Mouse (Mus musculus) CH12.LX (cell line): ENCODE results near the gene C1ra. TPM values are rescaled to one million over a fixed set of nuclear protein-coding genes. Genes with fewer than 3 reads are reported as not detected.
"Not testable (repeated sequence)": the region's sequence is repeated elsewhere in the genome, so short reads cannot be mapped to it uniquely, and the experiment has no call there.

Experiments
- DNase-seq: peaks from one replicate; pipeline ENCODE4 v3.0.0-alpha.2; 2013; ENCODE audit errors: extremely low read depth
- H3K27ac ChIP-seq: 2 replicates; pipeline ENCODE4 v1.5.1; 2012; ENCODE audit warnings: low read depth, mild to moderate bottlenecking, control low read depth, moderate library complexity; ENCODE audit not compliant: insufficient read depth
- H3K27me3 ChIP-seq: replicated peaks from 2 replicates; pipeline ENCODE3; 2012; ENCODE audit warnings: inconsistent platforms
- H3K36me3 ChIP-seq, 2 experiments: replicated peaks in 1 of 2; 2 replicates each; pipeline versions ENCODE3 to v1.6.1; 2012; ENCODE audit warnings: inconsistent platforms in 1 of 2, low read length in 1 of 2, mild to moderate bottlenecking in 1 of 2, mixed read lengths in 1 of 2, moderate library complexity in 1 of 2; ENCODE audit not compliant: control insufficient read depth in 1 of 2, insufficient read depth in 1 of 2
- H3K4me1 ChIP-seq, 2 experiments: 2 replicates each; pipeline ENCODE4 v1.6.1; 2012; ENCODE audit warnings: inconsistent platforms in 1 of 2, moderate library complexity in 1 of 2; ENCODE audit not compliant: insufficient read depth in 2 of 2, control insufficient read depth in 1 of 2
- H3K4me2 ChIP-seq: 2 replicates; pipeline ENCODE4 v1.6.1; 2012; ENCODE audit warnings: low read depth, mild to moderate bottlenecking, control low read depth; ENCODE audit not compliant: poor library complexity, insufficient read depth, severe bottlenecking
- H3K4me3 ChIP-seq, 3 experiments: fragments of 150-350 bp in 1 of 3; sonication (generic) in 1 of 3; replicated peaks in 1 of 3; 2 replicates each; pipeline versions ENCODE3 to v1.5.1; 2011 to 2012; ENCODE audit warnings: low read depth in 2 of 3, low read length in 2 of 3, mild to moderate bottlenecking in 2 of 3, moderate library complexity in 2 of 3, control low read depth in 1 of 3, improper control_type of control experiment in 1 of 3, inconsistent platforms in 1 of 3, mixed read lengths in 1 of 3; ENCODE audit not compliant: poor library complexity in 1 of 3
- H3K79me2 ChIP-seq: replicated peaks from 2 replicates; pipeline ENCODE4 v1.6.1; 2012; ENCODE audit warnings: mild to moderate bottlenecking, moderate library complexity; ENCODE audit not compliant: control insufficient read depth, poor library complexity, insufficient read depth, severe bottlenecking; ENCODE audit errors: extremely low read depth
- H3K9ac ChIP-seq: 2 replicates; pipeline ENCODE4 v1.6.1; 2012; ENCODE audit warnings: low read depth, mild to moderate bottlenecking, control low read depth, moderate library complexity; ENCODE audit not compliant: insufficient read depth
- H3K9me3 ChIP-seq: replicated peaks from 2 replicates; pipeline ENCODE3; 2012; ENCODE audit warnings: low read length, inconsistent platforms, mixed read lengths
- BHLHE40 ChIP-seq: IDR thresholded peaks from 2 replicates; pipeline ENCODE4 v1.6.1; 2011; ENCODE audit warnings: mild to moderate bottlenecking, low read depth, low read length, improper control_type of control experiment
- CHD2 ChIP-seq: IDR thresholded peaks from 2 replicates; pipeline ENCODE4 v1.6.1; 2011; ENCODE audit warnings: low read length, improper control_type of control experiment
- CTCF ChIP-seq, 2 experiments: IDR thresholded peaks in 1 of 2; conservative IDR thresholded peaks in 1 of 2; 2 replicates each; pipeline ENCODE4 v1.5.1; 2011 to 2012; ENCODE audit warnings: low read depth in 2 of 2, low read length in 2 of 2, improper control_type of control experiment in 1 of 2, inconsistent platforms in 1 of 2, mild to moderate bottlenecking in 1 of 2, moderate library complexity in 1 of 2
- ELF1 ChIP-seq: IDR thresholded peaks from 2 replicates; pipeline ENCODE4 v1.6.1; 2014; ENCODE audit warnings: low read depth, mild to moderate bottlenecking, inconsistent platforms, low read length, improper control_type of control experiment
- GABPA ChIP-seq: IDR thresholded peaks from 2 replicates; pipeline ENCODE4 v1.6.1; 2012; ENCODE audit warnings: low read depth, low read length, improper control_type of control experiment, inconsistent platforms; ENCODE audit not compliant: insufficient replicate concordance
- HCFC1 ChIP-seq: IDR thresholded peaks from 2 replicates; pipeline ENCODE4 v1.6.1; 2012; ENCODE audit warnings: low read depth, mild to moderate bottlenecking, inconsistent platforms, low read length, improper control_type of control experiment
- IRF4 ChIP-seq: IDR thresholded peaks from 2 replicates; pipeline ENCODE4 v1.6.1; 2014; ENCODE audit warnings: low read depth, mild to moderate bottlenecking, inconsistent platforms, low read length, improper control_type of control experiment
- MAX ChIP-seq: IDR thresholded peaks from 2 replicates; pipeline ENCODE4 v1.6.1; 2011; ENCODE audit warnings: low read length, improper control_type of control experiment
- MAZ ChIP-seq: IDR thresholded peaks from 2 replicates; pipeline ENCODE4 v1.6.1; 2012; ENCODE audit warnings: low read depth, mild to moderate bottlenecking, inconsistent platforms, low read length, improper control_type of control experiment, moderate library complexity
- MYC ChIP-seq: IDR thresholded peaks from 2 replicates; pipeline ENCODE4 v1.6.1; 2011; ENCODE audit warnings: low read depth, mild to moderate bottlenecking, improper control_type of control experiment, low read length
- NELFE ChIP-seq: IDR thresholded peaks from 2 replicates; pipeline ENCODE4 v1.6.1; 2011; ENCODE audit warnings: low read depth, low read length, improper control_type of control experiment
- PAX5 ChIP-seq: IDR thresholded peaks from 2 replicates; pipeline ENCODE4 v1.6.1; 2012; ENCODE audit warnings: low read length, inconsistent platforms, mixed read lengths
- POLR2A ChIP-seq: IDR thresholded peaks from 2 replicates; pipeline ENCODE4 v1.6.1; 2011; ENCODE audit warnings: low read depth, mild to moderate bottlenecking, improper control_type of control experiment, low read length
- RAD21 ChIP-seq: IDR thresholded peaks from 2 replicates; pipeline ENCODE4 v1.6.1; 2011; ENCODE audit warnings: low read depth, mild to moderate bottlenecking, low read length, improper control_type of control experiment, moderate library complexity
- RCOR1 ChIP-seq: conservative IDR thresholded peaks from 2 replicates; pipeline ENCODE4 v1.6.1; 2012; ENCODE audit warnings: low read depth, mild to moderate bottlenecking, inconsistent platforms, low read length, improper control_type of control experiment
- SIN3A ChIP-seq: IDR thresholded peaks from 2 replicates; pipeline ENCODE4 v1.6.1; 2012; ENCODE audit warnings: low read length, improper control_type of control experiment, inconsistent platforms
- SMC3 ChIP-seq: IDR thresholded peaks from 2 replicates; pipeline ENCODE4 v1.6.1; 2011; ENCODE audit warnings: low read depth, low read length, improper control_type of control experiment
- TBP ChIP-seq: conservative IDR thresholded peaks from 2 replicates; pipeline ENCODE4 v1.6.1; 2011; ENCODE audit warnings: low read depth, low read length, improper control_type of control experiment
- UBTF ChIP-seq: IDR thresholded peaks from 2 replicates; pipeline ENCODE4 v1.6.1; 2012; ENCODE audit warnings: low read depth, mild to moderate bottlenecking, inconsistent platforms, low read length, improper control_type of control experiment, moderate library complexity
- USF1 ChIP-seq: IDR thresholded peaks from 2 replicates; pipeline ENCODE4 v1.6.1; 2014; ENCODE audit warnings: low read depth, mild to moderate bottlenecking, inconsistent platforms, low read length, improper control_type of control experiment
- ZC3H11A ChIP-seq: IDR thresholded peaks from 2 replicates; pipeline ENCODE4 v1.6.1; 2012; ENCODE audit warnings: low read depth, mild to moderate bottlenecking, inconsistent platforms, low read length, improper control_type of control experiment
- ZMIZ1 ChIP-seq: IDR thresholded peaks from 2 replicates; pipeline ENCODE4 v1.6.1; 2012; ENCODE audit warnings: low read depth, mild to moderate bottlenecking, inconsistent platforms, low read length, improper control_type of control experiment
- ZNF384 ChIP-seq: IDR thresholded peaks from 2 replicates; pipeline ENCODE4 v1.6.1; 2012; ENCODE audit warnings: low read depth, low read length, improper control_type of control experiment, inconsistent platforms
- dilution Hi-C: fragments of 300-500 bp; cut with MboI; formaldehyde crosslinking; loops from 2 replicates; pipeline ENCODE4 v1.14.3; 2020; ENCODE audit warnings: low sequenced_read_pairs; ENCODE audit not compliant: extremely low pct_unique_long_range_greater_than_20kb, extremely low pct_ligation_motif_present
- in situ Hi-C: fragments of 300-500 bp; cut with MboI; formaldehyde crosslinking; loops from 3 replicates; pipeline ENCODE4 v1.14.3; 2019; ENCODE audit warnings: low sequenced_read_pairs, low pct_ligation_motif_present, low pct_unique_long_range_greater_than_20kb, mixed read lengths
- polyA plus RNA-seq: library from polyadenylated mRNA; unstranded; fragments of >175 nt; gene quantifications from 2 replicates; pipeline ENCODE4 v1.2.1, GENCODE M21; 2012; ENCODE audit warnings: low read depth; ENCODE audit not compliant: insufficient read length
- total RNA-seq, 2 experiments: library from RNA; depleted of rRNA; stranded (reverse); fragments of 300-350 nt in 1 of 2; fragments of >200 nt in 1 of 2; gene quantifications; 2 replicates each; pipeline ENCODE4 v1.2.3; 2012 to 2014

Gene C1ra
- total and polyA plus RNA-seq, 3 experiments: 8.4 to 21.9 (median 19.8) TPM

- no peak overlapping the region for H3K9ac ChIP-seq
- H3K4me2 ChIP-seq: no peak overlapping the region
These were observed 31.9 kb upstream of the C1ra start for GRCm38 (mm10) chr6:124480295-124480694.

GRCm38 (mm10) chr6:124481571-124481970, 30.6 kb upstream of the C1ra start:
- H3K4me3 ChIP-seq: no peak overlapping the region
- H3K9ac ChIP-seq: 0 out of 2 replicates have a peak overlapping the region, but pooled peaks have one; percentile 34
- peaks cover 15 to 41% of the 10 kb centered on the region in 2 experiments for H3K4me1 ChIP-seq
- H3K36me3 ChIP-seq: no peaks in the 10 kb centered on the region
- H3K9me3 ChIP-seq: no peaks in the 10 kb centered on the region
- TF ChIP-seq BHLHE40: no peak
- TF ChIP-seq POLR2A: no peak
- TF ChIP-seq MAX: no peak
- no peak for TF ChIP-seq CHD2
- no peak for TF ChIP-seq IRF4
- TF ChIP-seq MAZ: no peak
- peak; percentile 49 to 81 for TF ChIP-seq CTCF (conservative IDR thresholded peaks at IDR 0.05 in 1 of 2, IDR thresholded peaks at IDR 0.05 in 1 of 2; ENCODE audit: low read depth in 2 of 2, low read length in 2 of 2)
- TF ChIP-seq MYC: peak; percentile 50; the same call in 1 of the 2 replicates
- TF ChIP-seq RAD21: peak; percentile 41
- no peak for TF ChIP-seq SIN3A
- TF ChIP-seq ELF1: no peak
- TF ChIP-seq ZMIZ1: no peak
- TF ChIP-seq UBTF: no peak
- TF ChIP-seq SMC3: peak; percentile 67
- in situ Hi-C loops: no loop called here
- dilution Hi-C loops: no loop called here
- H3K27ac ChIP-seq: no peak overlapping the region
- H3K79me2 ChIP-seq: no peaks in the 10 kb centered on the region
- H3K27me3 ChIP-seq: peaks cover 13% of the 10 kb centered on the region
- H3K4me2 ChIP-seq: peak overlapping the region; percentile 40; the same call in 1 of the 2 replicates
- DNase-seq: peak; percentile 67

More at GRCm38 (mm10) chr6:124480295-124480694, 31.9 kb upstream of the C1ra start:
- no peak overlapping the region for H3K4me3 ChIP-seq
- dilution Hi-C loops: no loop called here
- no peak overlapping the region for H3K27ac ChIP-seq
- peak; percentile 69 for DNase-seq
- H3K4me1 ChIP-seq: peaks cover 15 to 41% of the 10 kb centered on the region in 2 experiments
- in situ Hi-C loops: no loop called here
- TF ChIP-seq GABPA (no peak), ZC3H11A (no peak), CTCF (conservative IDR thresholded peaks at IDR 0.05 in 1 of 2, IDR thresholded peaks at IDR 0.05 in 1 of 2; ENCODE audit: low read depth in 2 of 2, low read length in 2 of 2) (peak; percentile 77 to 81), PAX5 (no peak), TBP (no peak), RCOR1 (no peak), ZNF384 (peak; percentile 99), NELFE (no peak), ELF1 (no peak), HCFC1 (no peak), MAZ (peak; percentile 83), USF1 (no peak), SMC3 (peak; percentile 37)
- no peaks in the 10 kb centered on the region for H3K36me3 ChIP-seq
- H3K79me2 ChIP-seq: peaks cover 4% of the 10 kb centered on the region; the same call in 1 of the 2 replicates
- H3K9me3 ChIP-seq: no peaks in the 10 kb centered on the region
- peaks cover 13% of the 10 kb centered on the region for H3K27me3 ChIP-seq

- dilution Hi-C loops, H3K9me3 ChIP-seq, H3K4me2 ChIP-seq, H3K79me2 ChIP-seq, in situ Hi-C loops, H3K9ac ChIP-seq, H3K27me3 ChIP-seq, H3K4me3 ChIP-seq, H3K27ac ChIP-seq, H3K36me3 ChIP-seq, DNase-seq: not testable (repeated sequence)
- H3K4me1 ChIP-seq: peaks cover 8 to 26% of the 10 kb centered on the region in 2 experiments
These were observed 28.4 kb upstream of the C1ra start for GRCm38 (mm10) chr6:124483831-124484230.
